Mouse (Mus musculus) limb, embryonic 10.5 days (tissue): Measurements from ENCODE around the gene Drd3. TPM values are rescaled to one million over a fixed set of nuclear protein-coding genes. Genes with fewer than 3 reads are reported as not detected.

ENCODE experiments used
- DNase-seq: peaks from one replicate; pipeline ENCODE4 v3.0.0-alpha.2; 2017; ENCODE audit warnings: low spot score
- H3K27ac ChIP-seq: fragments of 300-500 bp; sonication (generic); 2 replicates; pipeline ENCODE4 v1.5.1; 2016; ENCODE audit warnings: mild to moderate bottlenecking
- H3K27me3 ChIP-seq: fragments of 300-500 bp; sonication (generic); 2 replicates; pipeline ENCODE4 v1.6.1; 2016; ENCODE audit warnings: low read depth, mild to moderate bottlenecking; ENCODE audit not compliant: poor library complexity, severe bottlenecking
- H3K36me3 ChIP-seq: fragments of 300-500 bp; sonication (generic); 2 replicates; pipeline ENCODE4 v1.6.1; 2016; ENCODE audit warnings: mild to moderate bottlenecking, moderate library complexity
- H3K4me1 ChIP-seq: fragments of 300-500 bp; sonication (generic); 2 replicates; pipeline ENCODE4 v1.6.1; 2016
- H3K4me3 ChIP-seq: fragments of 300-500 bp; sonication (generic); 2 replicates; pipeline ENCODE4 v1.5.1; 2016; ENCODE audit warnings: mild to moderate bottlenecking, moderate library complexity
- H3K9me3 ChIP-seq: fragments of 300-500 bp; sonication (generic); replicated peaks from 2 replicates; pipeline ENCODE4 v1.6.1; 2016; ENCODE audit warnings: mild to moderate bottlenecking
- WGBS: fragments of 180-500 bp; shearing (Covaris S2); methylation state at CpG from one replicate; pipeline ENCODE4 v1.1.7; 2016; 5-methylcytosine and 5-hydroxymethylcytosine counted together
- polyA plus RNA-seq: library from polyadenylated mRNA; unstranded; fragments of >200 nt; fragmentation: Nextera tagmentation; extraction: Ambion mirVana; gene quantifications from 2 replicates; pipeline ENCODE4 v1.2.1, GENCODE M21; 2016

Drd3 gene
- polyA plus RNA-seq, 1 experiment from 2014 or later, result not detected

DNA sequence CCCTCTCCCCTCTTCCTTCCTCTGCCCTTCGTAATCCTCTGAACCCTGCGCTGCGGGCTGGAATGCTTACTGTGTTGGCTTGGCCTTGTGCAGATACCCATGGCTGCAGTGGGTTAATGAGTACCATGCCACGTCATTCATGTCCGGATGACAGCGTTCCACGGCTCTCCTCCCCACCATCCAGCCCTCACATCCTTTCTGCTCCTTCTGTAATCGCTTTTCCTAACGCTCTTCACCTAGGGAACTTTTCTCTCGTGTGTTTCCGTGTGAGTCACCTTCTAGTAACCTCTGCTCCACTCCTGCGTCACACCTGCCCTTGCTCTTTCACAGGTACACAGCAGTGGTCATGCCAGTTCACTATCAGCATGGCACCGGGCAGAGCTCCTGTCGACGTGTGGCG, 53.2 kb downstream of the Drd3 start:
- Histone ChIP-seq H3K27me3 (peaks cover 7% of the 10 kb centered on the region; the same call in 1 of the 2 replicates), H3K4me3 (no peak overlapping the region), H3K9me3 (no peaks in the 10 kb centered on the region), H3K36me3 (no peaks in the 10 kb centered on the region), H3K27ac (no peak overlapping the region), H3K4me1 (no peaks in the 10 kb centered on the region; the same call in 1 of the 2 replicates)
- WGBS, result 79% methylated on average over 16 of the region's 16 CpGs
- no peak for DNase-seq

DNA sequence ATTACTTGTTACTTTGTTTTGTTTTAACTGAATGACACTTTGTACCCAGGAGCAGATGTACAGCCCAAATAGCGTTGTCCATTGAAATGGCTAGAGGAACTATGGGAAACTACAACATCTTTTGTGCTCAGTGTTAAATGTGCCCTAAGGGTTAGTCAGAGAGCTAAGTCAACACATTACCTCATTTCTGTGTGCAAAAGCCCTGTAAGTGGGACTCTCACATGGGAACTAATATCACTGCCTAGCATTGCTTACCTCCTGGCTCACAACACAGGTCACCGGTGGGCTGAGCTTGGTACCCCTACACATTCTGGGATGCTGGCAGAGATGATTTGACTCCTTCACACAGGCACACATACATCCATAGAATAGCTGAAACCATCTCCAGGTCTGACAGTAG, 55.6 kb downstream of the Drd3 start:
- Histone ChIP-seq H3K4me3 (no peak overlapping the region), H3K36me3 (no peaks in the 10 kb centered on the region), H3K27me3 (no peaks in the 10 kb centered on the region), H3K4me1 (no peaks in the 10 kb centered on the region), H3K9me3 (no peaks in the 10 kb centered on the region), H3K27ac (no peak overlapping the region)
- 97% methylated on average over 2 of the region's 2 CpGs for WGBS
- DNase-seq, result no peak

DNA sequence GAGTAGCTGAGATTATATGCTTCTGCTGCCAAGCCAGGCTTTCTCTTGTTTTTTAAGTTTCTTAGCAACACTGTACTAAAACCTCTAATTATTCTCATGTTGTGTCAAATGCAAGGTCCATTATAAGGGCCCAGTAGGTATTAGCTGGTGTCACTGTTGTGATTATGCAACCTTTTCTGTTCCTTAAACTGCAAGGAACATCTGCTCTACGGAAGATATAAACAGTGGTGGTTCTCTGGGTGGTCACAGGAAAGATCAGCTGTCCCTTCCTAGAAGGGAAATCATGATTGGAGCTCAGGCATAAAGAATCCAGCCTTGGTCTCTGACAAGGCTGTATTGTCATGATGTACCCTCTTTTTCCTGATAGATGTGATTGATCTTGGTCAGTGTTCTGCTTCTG, 57.6 kb downstream of the Drd3 start:
- Histone ChIP-seq H3K27me3 (no peaks in the 10 kb centered on the region), H3K27ac (no peak overlapping the region), H3K9me3 (no peaks in the 10 kb centered on the region), H3K4me3 (no peak overlapping the region), H3K4me1 (no peaks in the 10 kb centered on the region), H3K36me3 (no peaks in the 10 kb centered on the region)
- no peak for DNase-seq
- WGBS, result 81% methylated on average over 1 of the region's 1 CpGs

DNA sequence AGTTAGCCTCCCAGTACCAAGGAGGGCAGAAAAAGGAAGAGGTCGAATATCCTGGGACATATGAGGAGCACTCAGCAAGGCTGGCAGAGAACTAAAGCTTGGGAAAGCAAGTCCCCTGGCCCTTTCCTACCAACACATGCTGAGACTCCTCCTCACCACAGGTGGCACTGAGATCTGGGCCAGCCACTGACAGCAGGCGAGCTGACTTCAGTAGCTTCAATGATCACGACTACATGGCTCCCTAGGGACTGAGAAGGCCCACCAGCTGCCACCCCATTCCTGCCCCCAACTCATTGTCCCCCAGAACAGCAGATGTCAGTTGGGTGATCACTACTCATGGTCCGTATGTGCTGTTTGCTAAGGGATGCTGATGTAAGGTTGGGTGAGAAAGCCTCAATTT, 60.8 kb downstream of the Drd3 start:
- no peaks in the 10 kb centered on the region for H3K4me1 ChIP-seq
- H3K36me3 ChIP-seq, result no peaks in the 10 kb centered on the region
- H3K27me3 ChIP-seq, result no peaks in the 10 kb centered on the region
- no peak for DNase-seq
- H3K9me3 ChIP-seq, result no peaks in the 10 kb centered on the region
- H3K4me3 ChIP-seq, result no peak overlapping the region
- no peak overlapping the region for H3K27ac ChIP-seq
- 61% methylated on average over 4 of the region's 4 CpGs for WGBS

DNA sequence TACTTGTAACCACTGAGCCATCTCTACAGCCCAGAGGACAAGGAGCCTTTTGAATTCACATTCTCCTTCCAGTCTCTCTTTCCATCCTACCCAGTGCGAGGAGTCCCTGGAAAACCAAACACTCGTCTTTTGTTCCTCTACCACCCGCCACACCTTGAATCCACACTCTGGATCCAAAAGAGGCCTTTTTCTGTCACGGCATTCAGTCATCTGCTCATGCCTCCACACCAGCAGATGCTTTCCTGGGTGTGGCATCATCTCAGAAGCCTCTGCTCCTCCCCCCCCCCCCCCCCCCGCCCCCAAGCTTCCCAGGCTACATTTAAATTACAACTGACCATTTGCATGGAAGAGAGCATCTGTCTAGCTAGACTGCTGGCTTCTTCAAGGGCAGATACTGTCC, 62.5 kb downstream of the Drd3 start:
- WGBS, result 65% methylated on average over 5 of the region's 5 CpGs
- no peak overlapping the region for H3K4me3 ChIP-seq
- no peaks in the 10 kb centered on the region for H3K4me1 ChIP-seq
- DNase-seq, result no peak
- H3K27me3 ChIP-seq, result no peaks in the 10 kb centered on the region
- no peaks in the 10 kb centered on the region for H3K9me3 ChIP-seq
- H3K36me3 ChIP-seq, result no peaks in the 10 kb centered on the region
- no peak overlapping the region for H3K27ac ChIP-seq

DNA sequence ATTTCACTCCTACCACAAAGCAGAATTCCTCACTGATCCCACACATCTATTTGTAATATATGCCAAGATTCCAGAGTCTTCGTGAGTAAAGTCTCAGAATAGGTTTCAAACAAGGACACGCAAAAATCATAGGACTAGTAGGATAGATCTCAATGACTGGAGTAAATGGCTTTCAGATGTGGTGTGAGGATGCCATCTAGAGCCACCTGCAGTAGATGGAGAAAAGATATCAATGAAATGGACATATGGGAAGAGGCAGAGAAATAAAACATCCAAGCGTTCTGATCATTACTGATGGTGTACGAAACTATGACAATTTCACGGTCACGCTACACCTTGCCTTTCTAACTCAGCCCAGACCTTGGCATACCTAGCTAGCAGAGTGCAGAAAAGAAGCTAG, 64.6 kb downstream of the Drd3 start:
- no peaks in the 10 kb centered on the region for H3K9me3 ChIP-seq
- no peaks in the 10 kb centered on the region for H3K27me3 ChIP-seq
- DNase-seq, result no peak
- H3K4me3 ChIP-seq, result no peak overlapping the region
- no peaks in the 10 kb centered on the region for H3K36me3 ChIP-seq
- H3K27ac ChIP-seq, result no peak overlapping the region
- peaks cover 8% of the 10 kb centered on the region for H3K4me1 ChIP-seq
- WGBS, result 95% methylated on average over 6 of the region's 6 CpGs

DNA sequence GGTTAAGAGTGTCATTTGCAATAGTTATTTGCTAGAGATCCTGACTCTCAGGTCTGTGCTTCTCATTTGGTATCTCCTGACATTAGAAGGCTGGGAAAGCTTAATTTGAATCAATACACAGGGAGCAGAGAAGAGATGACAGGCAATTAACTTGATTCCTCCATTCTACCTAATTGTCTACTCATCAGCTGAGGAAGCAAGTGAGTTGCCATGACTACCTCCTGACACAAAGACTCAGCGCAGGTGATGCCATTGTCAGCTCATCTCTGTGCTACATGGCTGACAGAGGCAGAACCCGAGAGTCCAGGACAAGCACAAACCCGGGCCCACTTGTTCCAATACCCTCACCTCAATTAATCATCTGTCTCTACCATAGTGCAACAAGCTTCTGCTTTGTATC, 73.7 kb downstream of the Drd3 start:
- H3K36me3 ChIP-seq, result no peaks in the 10 kb centered on the region
- peaks cover 3% of the 10 kb centered on the region for H3K4me1 ChIP-seq
- H3K27ac ChIP-seq, result no peak overlapping the region
- H3K27me3 ChIP-seq, result no peaks in the 10 kb centered on the region
- no peak overlapping the region for H3K4me3 ChIP-seq
- 79% methylated on average over 3 of the region's 3 CpGs for WGBS
- DNase-seq, result no peak
- no peaks in the 10 kb centered on the region for H3K9me3 ChIP-seq

DNA sequence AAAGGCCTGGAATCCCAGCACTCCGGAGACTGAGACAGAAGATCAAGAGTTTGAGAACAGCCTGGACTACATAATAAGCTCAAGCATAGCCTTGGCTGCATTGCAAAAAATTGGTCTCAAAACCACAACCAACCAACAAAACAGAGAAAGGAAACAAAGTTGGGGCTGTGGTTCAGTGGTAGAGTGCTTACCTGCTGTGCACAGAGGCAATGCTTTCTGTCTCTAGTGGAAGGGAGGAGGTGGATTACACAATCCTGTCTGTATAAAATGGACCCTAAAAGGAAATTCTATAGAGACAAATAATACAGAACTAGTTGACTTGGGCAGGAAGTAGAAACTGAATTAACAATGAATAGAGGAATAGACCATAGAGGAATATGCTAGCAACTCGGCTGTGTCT, 78.1 kb downstream of the Drd3 start:
- H3K27ac ChIP-seq, result no peak overlapping the region
- 96% methylated on average over 2 of the region's 2 CpGs for WGBS
- H3K4me1 ChIP-seq, result no peaks in the 10 kb centered on the region
- no peaks in the 10 kb centered on the region for H3K9me3 ChIP-seq
- H3K27me3 ChIP-seq, result no peaks in the 10 kb centered on the region
- H3K36me3 ChIP-seq, result no peaks in the 10 kb centered on the region
- no peak overlapping the region for H3K4me3 ChIP-seq
- DNase-seq, result no peak

DNA sequence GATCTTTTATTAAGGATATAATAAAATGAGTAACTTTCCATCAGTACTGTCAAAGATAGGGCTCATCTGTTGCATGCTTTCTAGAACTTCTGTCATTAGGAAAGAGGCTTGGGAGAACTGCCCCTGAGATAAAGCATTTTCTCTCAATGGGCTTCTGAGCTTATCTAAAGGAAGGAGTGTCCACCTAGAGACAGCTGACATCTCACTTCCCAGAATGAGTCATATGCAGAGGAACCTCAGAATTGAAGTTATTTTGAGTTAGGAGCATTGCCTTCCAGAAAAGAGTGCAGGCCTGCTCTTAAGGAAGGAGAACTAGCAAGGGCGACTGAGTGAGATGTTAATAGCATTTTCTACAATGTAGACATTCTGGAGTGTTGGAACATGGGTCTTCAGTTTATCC, 87.4 kb downstream of the Drd3 start:
- Histone ChIP-seq H3K9me3 (no peaks in the 10 kb centered on the region), H3K27me3 (no peaks in the 10 kb centered on the region), H3K36me3 (no peaks in the 10 kb centered on the region), H3K4me3 (no peak overlapping the region), H3K4me1 (no peaks in the 10 kb centered on the region), H3K27ac (no peak overlapping the region)
- DNase-seq, result no peak
- 86% methylated on average over 1 of the region's 1 CpGs for WGBS

DNA sequence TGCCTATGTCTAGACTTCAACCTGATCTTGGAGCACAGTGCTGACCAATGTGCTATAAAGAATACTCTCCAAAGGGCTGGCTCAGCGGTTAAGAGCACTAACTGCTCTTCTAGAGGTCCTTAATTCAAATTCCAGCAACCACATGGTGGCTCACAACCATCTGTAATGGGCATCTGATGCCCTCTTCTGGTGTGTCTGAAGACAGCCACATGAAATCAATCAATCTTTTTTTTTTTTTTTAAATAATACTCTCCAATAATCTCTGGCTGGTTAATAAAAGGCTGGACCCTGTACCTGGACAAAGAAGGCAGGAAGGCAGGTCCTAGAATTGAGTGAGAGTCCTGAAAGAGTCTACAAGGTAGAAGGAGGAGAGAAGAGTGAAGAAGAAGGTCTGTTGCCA, 96.0 kb downstream of the Drd3 start:
- Histone ChIP-seq H3K4me3 (no peak overlapping the region), H3K9me3 (no peaks in the 10 kb centered on the region), H3K27ac (no peak overlapping the region), H3K36me3 (no peaks in the 10 kb centered on the region), H3K4me1 (no peaks in the 10 kb centered on the region), H3K27me3 (no peaks in the 10 kb centered on the region)
- 78% methylated on average over 1 of the region's 1 CpGs for WGBS
- no peak for DNase-seq

DNA sequence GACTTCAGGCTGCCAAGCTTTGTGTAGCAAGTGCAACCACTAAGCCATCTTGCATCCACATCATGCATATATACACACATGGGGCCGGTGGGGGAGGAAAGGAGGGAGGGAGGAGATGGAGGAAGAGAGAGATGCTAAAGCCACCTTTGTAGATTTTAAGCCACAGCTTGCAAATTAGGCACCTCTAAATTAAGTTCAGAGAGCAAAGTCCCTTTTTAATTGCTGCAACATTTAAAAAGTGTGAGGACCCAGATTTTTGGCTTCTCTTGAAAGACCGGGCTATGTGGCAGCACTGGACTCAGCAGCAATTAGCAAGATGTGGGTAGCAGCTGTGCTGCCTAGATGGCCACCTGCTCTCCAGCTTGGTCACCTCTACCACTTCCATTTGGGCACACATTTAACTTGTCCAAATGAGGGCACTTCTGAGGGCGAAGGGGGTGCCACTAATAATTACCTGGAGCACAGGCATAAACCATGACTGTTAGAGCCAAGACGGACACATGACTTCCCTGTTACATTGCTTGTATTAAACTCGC, 105.2 kb downstream of the Drd3 start:
- 90% methylated on average over 5 of the region's 5 CpGs for whole genome bisulfite sequencing
- H3K4me1 ChIP-seq, result no peaks in the 10 kb centered on the region
- no peak overlapping the region for H3K4me3 ChIP-seq
- DNase-seq, result no peak
- no peaks in the 10 kb centered on the region for H3K27me3 ChIP-seq
- H3K27ac ChIP-seq, result no peak overlapping the region
- H3K36me3 ChIP-seq, result peaks cover 27% of the 10 kb centered on the region
- no peaks in the 10 kb centered on the region for H3K9me3 ChIP-seq

DNA sequence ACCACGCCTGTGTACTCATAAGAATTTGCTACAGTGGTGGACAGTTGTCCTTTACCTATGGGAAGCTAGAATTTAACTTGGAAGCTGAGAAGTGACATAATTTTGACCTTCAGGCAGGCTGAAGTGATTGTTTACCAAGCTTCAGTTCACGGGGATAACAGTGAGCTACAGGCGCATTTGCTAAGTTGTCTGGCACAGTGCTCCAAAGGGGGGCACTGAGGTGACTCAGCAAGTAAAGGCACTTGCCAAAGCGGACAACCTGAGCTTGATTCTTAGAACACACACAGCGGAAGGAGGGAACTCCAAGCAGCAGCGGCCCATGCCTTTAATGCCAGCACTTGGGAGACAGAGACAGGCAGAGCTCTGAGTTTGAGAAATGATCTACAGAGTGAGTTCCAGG, 106.8 kb downstream of the Drd3 start:
- Histone ChIP-seq H3K4me1 (no peaks in the 10 kb centered on the region), H3K4me3 (no peak overlapping the region), H3K36me3 (peaks cover 32% of the 10 kb centered on the region), H3K27ac (no peak overlapping the region), H3K9me3 (no peaks in the 10 kb centered on the region), H3K27me3 (no peaks in the 10 kb centered on the region)
- 84% methylated on average over 6 of the region's 6 CpGs for WGBS
- DNase-seq, result no peak

DNA sequence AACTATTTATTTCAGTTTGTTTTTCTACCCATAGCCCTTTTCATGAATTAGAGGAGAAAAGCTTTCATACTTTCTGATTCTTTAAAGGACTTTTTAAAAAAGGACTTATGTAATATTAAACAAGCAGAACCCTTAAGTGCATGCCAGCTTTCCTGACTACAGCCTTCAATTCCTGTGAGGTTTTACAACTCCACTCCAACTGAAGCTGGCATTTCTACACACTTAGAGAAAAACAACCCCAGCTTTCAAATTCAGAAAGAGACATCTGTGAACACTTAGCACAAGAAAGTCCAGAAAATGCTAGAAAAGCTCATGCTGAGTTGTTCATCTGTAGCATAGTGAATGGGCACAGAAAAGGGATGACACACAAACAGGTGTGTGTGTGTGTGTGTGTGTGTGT, 116.0 kb downstream of the Drd3 start:
- H3K27ac ChIP-seq, result no peak overlapping the region
- no peak for DNase-seq
- H3K36me3 ChIP-seq, result peaks cover 71% of the 10 kb centered on the region
- no peaks in the 10 kb centered on the region for H3K9me3 ChIP-seq
- H3K27me3 ChIP-seq, result no peaks in the 10 kb centered on the region
- H3K4me3 ChIP-seq, result no peak overlapping the region
- H3K4me1 ChIP-seq, result no peaks in the 10 kb centered on the region

DNA sequence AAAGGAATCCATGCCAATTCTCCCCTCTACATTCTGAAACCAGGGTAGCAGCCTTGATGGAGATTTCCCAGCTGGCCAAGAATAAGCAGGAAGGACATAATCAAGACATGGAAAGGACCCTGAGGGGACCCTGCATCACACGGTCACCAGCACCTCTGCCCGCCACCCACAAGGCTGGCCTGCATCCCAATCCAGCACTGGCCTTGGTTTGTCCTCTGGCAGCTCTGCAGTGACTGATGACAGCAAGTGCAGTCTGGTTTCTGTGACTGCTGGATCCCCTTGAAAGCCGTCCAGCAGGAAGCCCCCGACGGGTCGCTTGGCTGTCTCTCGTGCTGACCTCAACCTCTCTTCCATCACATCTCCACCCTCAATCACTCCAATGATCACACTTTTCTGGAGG, 117.6 kb downstream of the Drd3 start:
- no peaks in the 10 kb centered on the region for H3K27me3 ChIP-seq
- DNase-seq, result no peak
- WGBS, result 90% methylated on average over 7 of the region's 7 CpGs
- H3K36me3 ChIP-seq, result peaks cover 84% of the 10 kb centered on the region
- no peaks in the 10 kb centered on the region for H3K4me1 ChIP-seq
- no peaks in the 10 kb centered on the region for H3K9me3 ChIP-seq
- H3K27ac ChIP-seq, result no peak overlapping the region
- H3K4me3 ChIP-seq, result no peak overlapping the region
